Mouse (Mus musculus) brain, embryonic 14.5 days (tissue): ENCODE data around the gene Spata45.

Experiments
- CTCF ChIP-seq: fragments of 200-500 bp; IDR thresholded peaks from 2 replicates; pipeline ENCODE4 v1.5.1; 2012; ENCODE audit warnings: inconsistent platforms, mild to moderate bottlenecking, moderate library complexity, borderline replicate concordance; ENCODE audit not compliant: insufficient read depth, insufficient read length; ENCODE audit errors: extremely low read depth
- POLR2A ChIP-seq: fragments of 200-500 bp; IDR thresholded peaks from 2 replicates; pipeline ENCODE4 v1.6.1; 2012; ENCODE audit warnings: mild to moderate bottlenecking, inconsistent platforms, borderline replicate concordance; ENCODE audit not compliant: poor library complexity, insufficient read depth, insufficient read length, severe bottlenecking; ENCODE audit errors: extremely low read depth

DNA sequence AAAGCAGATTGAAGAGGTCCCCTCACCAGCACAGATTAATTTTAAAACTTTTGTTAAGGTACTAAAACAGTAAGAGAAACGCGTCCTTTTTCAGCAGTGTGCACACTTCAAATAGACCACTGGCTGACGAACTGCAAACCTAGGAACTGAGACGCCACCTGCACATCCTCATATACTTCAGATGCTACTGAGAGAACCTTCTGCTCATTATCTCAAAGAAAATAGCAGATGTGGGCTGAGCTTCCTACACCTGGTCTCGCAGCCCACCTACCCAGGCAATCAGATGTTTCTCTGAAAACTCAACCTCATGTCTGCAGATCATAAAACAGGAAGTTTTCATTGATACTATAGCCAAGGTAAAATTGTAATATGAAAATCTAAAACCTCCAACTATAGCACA lies 16.6 kb upstream of the Spata45 start:
- TF ChIP-seq CTCF (no peak), POLR2A (no peak)
